Mouse (Mus musculus): ENCODE measurements around the gene Ctsz.

GRCm38 (mm10) chr2:174477543-174478319 lies 38.9 kb upstream of the Ctsz start:
- TF ChIP-seq CTCF (IDR thresholded peaks at IDR 0.05; ENCODE audit: extremely low read depth, insufficient read depth, insufficient read length, insufficient replicate concordance) (no peak), POLR2A (IDR thresholded peaks at IDR 0.05; ENCODE audit: low read depth, low read length) (no peak)
